Mouse (Mus musculus) stomach, postnatal 0 days (tissue): ENCODE data around the gene Mrpl45.

Experiments used
- CTCF ChIP-seq: IDR thresholded peaks from 2 replicates; pipeline ENCODE4 v1.5.1; 2016; ENCODE audit warnings: antibody characterized with exemption, low read depth, mild to moderate bottlenecking, moderate library complexity
- EP300 ChIP-seq: optimal IDR thresholded peaks from 2 replicates; pipeline ENCODE3; 2016; ENCODE audit warnings: antibody characterized with exemption

DNA sequence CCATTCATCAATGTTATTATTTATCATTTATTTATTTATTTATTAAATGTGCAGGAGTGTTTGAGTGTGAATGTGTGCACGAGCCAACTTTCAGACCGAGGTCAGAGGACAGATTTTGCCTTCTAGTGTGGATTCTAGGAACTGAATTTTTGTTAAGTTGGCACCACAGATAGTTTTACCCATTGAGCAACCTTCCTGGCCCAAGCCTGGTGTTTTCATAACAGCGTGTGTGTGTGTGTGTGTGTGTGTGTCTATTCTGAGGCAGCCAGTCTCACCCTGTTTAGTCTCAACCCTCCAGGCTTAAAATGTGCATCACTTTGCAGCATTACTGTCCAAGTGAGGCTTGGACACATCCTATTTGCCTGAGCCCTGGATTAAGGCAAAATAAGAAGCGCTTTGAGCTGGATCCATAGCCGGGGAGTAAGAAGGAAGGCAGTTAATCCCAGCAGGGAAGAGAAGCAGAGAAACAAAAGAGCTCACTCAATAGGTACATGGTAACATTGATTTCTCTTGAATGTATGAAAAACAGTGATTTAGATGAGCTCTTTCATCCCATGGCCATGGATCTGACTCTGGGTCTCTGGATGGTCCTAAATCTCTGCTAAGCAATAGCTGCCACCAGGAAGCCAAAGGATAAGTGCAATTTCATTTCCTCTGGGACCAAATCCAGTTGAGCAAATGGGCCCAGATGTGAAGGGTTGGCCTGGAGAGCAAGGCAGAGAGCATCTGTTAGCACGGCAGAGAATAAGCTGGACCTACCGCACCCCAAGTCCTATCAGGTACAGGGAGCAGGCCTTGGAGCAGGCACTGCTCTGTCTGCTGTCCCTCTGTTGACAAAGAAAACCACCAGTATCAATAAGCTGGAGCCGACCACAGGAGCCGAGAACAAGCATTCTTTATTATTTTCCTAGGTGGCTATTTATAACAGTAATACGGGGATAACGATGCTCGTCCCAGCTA is 16.0 kb downstream of the Mrpl45 start:
- TF ChIP-seq CTCF (no peak), EP300 (no peak)
